Mouse (Mus musculus) midbrain, embryonic 16.5 days (tissue): Measurements from ENCODE around the gene Olfr331. TPM values are rescaled to one million over a fixed set of nuclear protein-coding genes. Genes with fewer than 3 reads are reported as not detected.

Source experiments
- ATAC-seq: fragments of 200-750 bp; cut with Nextera tagmentation; 2 replicates; pipeline ENCODE4 v1.8.0; 2017; ENCODE audit warnings: moderate TSS enrichment
- H3K27ac ChIP-seq: fragments of 300-500 bp; sonication (generic); 2 replicates; pipeline ENCODE4 v1.5.1; 2014; ENCODE audit warnings: mild to moderate bottlenecking, low read length, mixed read lengths
- H3K27me3 ChIP-seq: fragments of 300-500 bp; sonication (generic); 2 replicates; pipeline ENCODE4 v1.6.1; 2014; ENCODE audit warnings: low read depth, low read length, mixed read lengths; ENCODE audit not compliant: control insufficient read depth, insufficient read depth
- H3K36me3 ChIP-seq: fragments of 300-500 bp; sonication (generic); 2 replicates; pipeline ENCODE4 v1.6.1; 2014; ENCODE audit warnings: mild to moderate bottlenecking, low read length, moderate library complexity, mixed read lengths; ENCODE audit not compliant: control insufficient read depth, insufficient read depth
- H3K4me1 ChIP-seq: fragments of 300-500 bp; sonication (generic); 2 replicates; pipeline ENCODE4 v1.6.1; 2014; ENCODE audit warnings: mild to moderate bottlenecking, low read length, mixed read lengths; ENCODE audit not compliant: control insufficient read depth, insufficient read depth
- H3K4me2 ChIP-seq: fragments of 300-500 bp; sonication (generic); 2 replicates; pipeline ENCODE4 v1.6.1; 2014; ENCODE audit warnings: mild to moderate bottlenecking, low read length, mixed read lengths
- H3K4me3 ChIP-seq: fragments of 300-500 bp; sonication (generic); 2 replicates; pipeline ENCODE4 v1.5.1; 2014; ENCODE audit warnings: low read depth, mild to moderate bottlenecking, low read length, moderate library complexity, mixed read lengths
- H3K9ac ChIP-seq: fragments of 300-500 bp; sonication (generic); 2 replicates; pipeline ENCODE4 v1.6.1; 2014; ENCODE audit warnings: low read depth, low read length, mixed read lengths
- H3K9me3 ChIP-seq: fragments of 300-500 bp; sonication (generic); replicated peaks from 2 replicates; pipeline ENCODE4 v1.6.1; 2014; ENCODE audit warnings: mild to moderate bottlenecking, low read length, mixed read lengths; ENCODE audit not compliant: control insufficient read depth, poor library complexity, severe bottlenecking
- WGBS: fragments of 180-500 bp; shearing (Covaris S2); extraction: QIAGEN DNeasy Blood & Tissue Kit; methylation state at CpG from one replicate; pipeline ENCODE4 v1.1.7; 2014; 5-methylcytosine and 5-hydroxymethylcytosine counted together
- polyA plus RNA-seq: library from polyadenylated mRNA; unstranded; fragments of >200 nt; fragmentation: Nextera tagmentation; extraction: Ambion mirVana; gene quantifications from 2 replicates; pipeline ENCODE4 v1.2.1, GENCODE M21; 2015

Olfr331 gene
- polyA plus RNA-seq, 1 experiment from 2014 or later = not detected

DNA sequence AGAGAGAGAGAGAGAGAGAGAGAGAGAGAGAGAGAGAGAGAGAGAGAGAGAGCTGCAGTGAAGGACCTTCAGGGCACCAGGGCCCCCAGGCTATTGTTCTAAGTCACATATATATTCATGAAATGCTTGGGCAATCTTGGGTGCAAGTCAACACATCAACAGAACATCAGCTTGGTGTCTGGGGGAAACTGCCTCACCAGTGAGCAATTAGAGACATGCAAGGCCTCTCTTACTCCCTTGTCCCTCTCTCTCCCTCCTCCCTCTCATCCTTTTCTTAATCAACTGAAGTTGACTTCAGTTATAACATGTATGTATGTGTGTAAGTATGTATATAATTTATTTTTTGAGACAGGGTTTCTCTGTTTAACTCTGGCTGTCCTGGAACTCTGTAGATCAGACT lies 40.2 kb downstream of the Olfr331 start, which contains the start of gene Olfr30:
Gene Olfr30, minus strand, starts transcription at position 101 of the 400 bp plus-strand sequence.
- Histone ChIP-seq H3K9ac (no peak within 1 kb of the TSS), H3K27ac (no peak within 1 kb of the TSS), H3K4me1 (no peaks in the 10 kb centered on the region), H3K4me3 (no peak within 1 kb of the TSS), H3K9me3 (no peaks in the 10 kb centered on the region), H3K4me2 (no peak within 1 kb of the TSS), H3K27me3 (no peaks in the 10 kb centered on the region), H3K36me3 (no peaks in the 10 kb centered on the region)
- no peak for ATAC-seq

DNA sequence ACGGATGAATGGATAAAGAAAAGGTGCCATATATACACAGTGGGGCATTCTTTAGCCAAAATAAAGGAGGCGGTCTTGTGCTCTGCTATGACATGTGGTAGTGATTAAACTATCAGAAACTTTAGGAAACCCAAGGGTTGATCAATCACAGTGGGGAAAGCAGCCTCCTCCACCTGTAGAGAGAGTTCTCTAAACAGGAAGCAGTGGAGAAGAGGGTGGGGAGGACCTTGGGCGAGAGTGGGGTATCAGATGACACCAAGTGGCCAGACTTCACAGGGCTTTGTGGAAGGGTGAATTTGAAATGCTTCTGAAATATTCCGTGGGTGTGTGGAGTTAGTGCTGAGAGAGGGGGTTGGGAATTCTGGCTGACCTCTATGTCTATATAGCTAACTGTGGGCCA lies 48.8 kb downstream of the Olfr331 start:
- no peaks in the 10 kb centered on the region for H3K4me1 ChIP-seq
- no peak overlapping the region for H3K4me2 ChIP-seq
- no peak overlapping the region for H3K27ac ChIP-seq
- H3K9ac ChIP-seq = no peak overlapping the region
- 77% methylated on average over 4 of the region's 4 CpGs for WGBS
- no peak for ATAC-seq
- H3K27me3 ChIP-seq = no peaks in the 10 kb centered on the region
- H3K36me3 ChIP-seq = no peaks in the 10 kb centered on the region
- no peak overlapping the region for H3K4me3 ChIP-seq
- H3K9me3 ChIP-seq = no peaks in the 10 kb centered on the region

DNA sequence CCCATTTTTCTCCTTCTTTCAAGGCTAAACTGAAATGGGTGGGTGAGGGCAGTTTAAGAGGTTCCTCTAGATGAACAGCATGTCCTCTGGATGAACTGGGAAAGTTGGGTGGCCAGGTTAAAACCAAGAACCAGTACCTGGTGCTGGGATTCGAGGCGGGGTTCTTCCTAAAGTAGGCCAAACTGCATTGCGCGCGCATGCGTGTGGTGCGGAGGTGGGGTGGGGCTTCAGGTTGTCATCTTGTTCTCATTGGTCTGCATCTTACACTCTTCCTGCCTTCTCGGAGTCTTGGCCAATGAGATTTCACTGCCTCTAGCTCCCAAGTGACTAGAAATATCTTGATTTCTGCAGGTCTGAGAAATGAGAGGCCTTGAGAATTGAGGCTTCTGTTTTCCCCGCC lies 49.6 kb downstream of the Olfr331 start, which contains the start of gene Lypd9:
Gene Lypd9, minus strand, starts transcription at position 165 of the 400 bp plus-strand sequence.
- no peak for ATAC-seq
- Histone ChIP-seq H3K27ac (no peak within 1 kb of the TSS), H3K9ac (no peak within 1 kb of the TSS), H3K36me3 (no peaks in the 10 kb centered on the region), H3K4me2 (no peak within 1 kb of the TSS), H3K9me3 (no peaks in the 10 kb centered on the region), H3K4me1 (no peaks in the 10 kb centered on the region), H3K4me3 (no peak within 1 kb of the TSS), H3K27me3 (no peaks in the 10 kb centered on the region)
- WGBS = 99% methylated on average over 9 of the region's 9 CpGs

Other genes starting within 250 kb of the Olfr331 start
- not detected in 2 replicates for gene 4930438A08Rik, start 227.8 kb downstream of the Olfr331 start, polyA plus RNA-seq
- 32.2 and 32.4 TPM in 2 replicates for gene Zfp692, start 195.5 kb downstream of the Olfr331 start, polyA plus RNA-seq
- gene Zfp672, start 172.2 kb downstream of the Olfr331 start, polyA plus RNA-seq = 37.1 and 40.2 TPM in 2 replicates
- 52.4 and 53.2 TPM in 2 replicates for gene Sh3bp5l, start 171.8 kb downstream of the Olfr331 start, polyA plus RNA-seq
- gene Lypd8, start 123.5 kb downstream of the Olfr331 start, polyA plus RNA-seq = not detected in 2 replicates
- not detected in 2 replicates for gene 1810065E05Rik, start 81.5 kb downstream of the Olfr331 start, polyA plus RNA-seq
- not detected in 2 replicates for gene Gm12253, start 70.0 kb downstream of the Olfr331 start, polyA plus RNA-seq
- gene Lypd9, start 49.6 kb downstream of the Olfr331 start, polyA plus RNA-seq = not detected in 2 replicates
- gene Olfr30, start 40.3 kb downstream of the Olfr331 start, polyA plus RNA-seq = not detected in 2 replicates
- not detected in 2 replicates for gene Olfr332, start 10.0 kb downstream of the Olfr331 start, polyA plus RNA-seq
- not detected in 2 replicates for gene Olfr330, start 32.3 kb upstream of the Olfr331 start, polyA plus RNA-seq
- not detected in 2 replicates for gene Olfr329-ps, start 43.9 kb upstream of the Olfr331 start, polyA plus RNA-seq
- gene Olfr328, start 53.1 kb upstream of the Olfr331 start, polyA plus RNA-seq = 0.07 TPM in 1 of 2 replicates, not detected in the other
- not detected in 2 replicates for gene Olfr224, start 68.0 kb upstream of the Olfr331 start, polyA plus RNA-seq
- gene Olfr325, start 75.2 kb upstream of the Olfr331 start, polyA plus RNA-seq = not detected in 2 replicates
- gene Olfr324, start 92.5 kb upstream of the Olfr331 start, polyA plus RNA-seq = 0.05 and 0.10 TPM in 2 replicates
- not detected in 2 replicates for gene 2210407C18Rik, start 113.5 kb upstream of the Olfr331 start, polyA plus RNA-seq
- gene Olfr323, start 127.9 kb upstream of the Olfr331 start, polyA plus RNA-seq = not detected in 2 replicates
- gene Trim58, start 137.9 kb upstream of the Olfr331 start, polyA plus RNA-seq = 0.15 and 0.19 TPM in 2 replicates
- gene Olfr322, start 156.2 kb upstream of the Olfr331 start, polyA plus RNA-seq = not detected in 2 replicates
- not detected in 2 replicates for gene Olfr320, start 178.5 kb upstream of the Olfr331 start, polyA plus RNA-seq
- not detected in 2 replicates for gene Olfr319, start 196.6 kb upstream of the Olfr331 start, polyA plus RNA-seq
- not detected in 2 replicates for gene Olfr318, start 221.4 kb upstream of the Olfr331 start, polyA plus RNA-seq
- gene Olfr317, start 236.6 kb upstream of the Olfr331 start, polyA plus RNA-seq = 0.10 and 0.13 TPM in 2 replicates